Mouse (Mus musculus) kidney, embryonic 16.5 days (tissue): Measurements from ENCODE around the gene Ptpdc1. TPM values are rescaled to one million over a fixed set of nuclear protein-coding genes. Genes with fewer than 3 reads are reported as not detected.

Experiments
- ATAC-seq: fragments of 200-750 bp; cut with Nextera tagmentation; 2 replicates; pipeline ENCODE4 v1.8.0; 2017; ENCODE audit warnings: moderate TSS enrichment; ENCODE audit not compliant: low FRiP score, low TSS enrichment
- H3K27ac ChIP-seq: fragments of 300-500 bp; sonication (generic); 2 replicates; pipeline ENCODE4 v1.5.1; 2014; ENCODE audit warnings: low read length
- H3K27me3 ChIP-seq: fragments of 300-500 bp; sonication (generic); 2 replicates; pipeline ENCODE4 v1.6.1; 2014; ENCODE audit warnings: low read length, control low read depth, mixed read lengths; ENCODE audit not compliant: insufficient read depth
- H3K36me3 ChIP-seq: fragments of 300-500 bp; sonication (generic); 2 replicates; pipeline ENCODE4 v1.6.1; 2014; ENCODE audit warnings: low read length, control low read depth, mixed read lengths; ENCODE audit not compliant: insufficient read depth
- H3K4me1 ChIP-seq: fragments of 300-500 bp; sonication (generic); 2 replicates; pipeline ENCODE4 v1.6.1; 2014; ENCODE audit warnings: low read length, control low read depth, mixed read lengths; ENCODE audit not compliant: insufficient read depth
- H3K4me2 ChIP-seq: fragments of 300-500 bp; sonication (generic); replicated peaks from 2 replicates; pipeline ENCODE4 v1.6.1; 2014; ENCODE audit warnings: low read depth, low read length
- H3K4me3 ChIP-seq: fragments of 300-500 bp; sonication (generic); 2 replicates; pipeline ENCODE4 v1.5.1; 2014; ENCODE audit warnings: mild to moderate bottlenecking, low read length
- H3K9ac ChIP-seq: fragments of 300-500 bp; sonication (generic); replicated peaks from 2 replicates; pipeline ENCODE4 v1.6.1; 2014; ENCODE audit warnings: low read length
- H3K9me3 ChIP-seq: fragments of 300-500 bp; sonication (generic); 2 replicates; pipeline ENCODE4 v1.6.1; 2016; ENCODE audit warnings: low read length, control low read depth
- WGBS: fragments of 180-500 bp; shearing (Covaris S2); extraction: QIAGEN DNeasy Blood & Tissue Kit; methylation state at CpG from one replicate; pipeline ENCODE4 v1.1.7; 2014; 5-methylcytosine and 5-hydroxymethylcytosine counted together
- polyA plus RNA-seq: library from polyadenylated mRNA; unstranded; fragments of >200 nt; fragmentation: Nextera tagmentation; extraction: Ambion mirVana; gene quantifications from 2 replicates; pipeline ENCODE4 v1.2.1, GENCODE M21; 2015

Ptpdc1 gene
- polyA plus RNA-seq, 1 experiment from 2014 or later, result 12.3 TPM

DNA sequence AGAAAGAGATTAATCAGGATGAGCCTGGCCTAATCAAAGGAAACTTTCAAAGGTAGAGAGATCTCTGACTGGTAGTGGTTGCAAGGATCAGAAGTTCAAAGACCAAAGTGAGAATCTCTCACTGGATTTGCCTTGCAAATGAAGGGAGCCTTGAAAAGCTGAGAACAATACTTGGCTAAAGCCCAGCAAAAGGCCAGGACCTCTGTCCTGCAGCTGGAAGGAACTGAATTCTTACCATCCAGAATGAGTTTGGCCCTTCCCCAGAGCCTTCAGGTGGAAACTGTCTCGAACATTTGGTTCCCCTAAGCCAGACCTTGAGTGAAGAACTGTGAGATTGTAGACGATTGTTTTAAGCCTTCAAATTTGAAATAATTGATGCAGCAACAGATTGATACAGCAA, 12.2 kb upstream of the Ptpdc1 start:
- H3K27ac ChIP-seq, result no peak overlapping the region
- no peak overlapping the region for H3K4me3 ChIP-seq
- no peak overlapping the region for H3K4me2 ChIP-seq
- peaks cover 4% of the 10 kb centered on the region; the same call in 1 of the 2 replicates for H3K4me1 ChIP-seq
- 48% methylated on average over 2 of the region's 2 CpGs for WGBS
- H3K9me3 ChIP-seq, result no peaks in the 10 kb centered on the region
- H3K27me3 ChIP-seq, result no peaks in the 10 kb centered on the region
- ATAC-seq, result no peak
- no peaks in the 10 kb centered on the region for H3K36me3 ChIP-seq
- H3K9ac ChIP-seq, result no peak overlapping the region

DNA sequence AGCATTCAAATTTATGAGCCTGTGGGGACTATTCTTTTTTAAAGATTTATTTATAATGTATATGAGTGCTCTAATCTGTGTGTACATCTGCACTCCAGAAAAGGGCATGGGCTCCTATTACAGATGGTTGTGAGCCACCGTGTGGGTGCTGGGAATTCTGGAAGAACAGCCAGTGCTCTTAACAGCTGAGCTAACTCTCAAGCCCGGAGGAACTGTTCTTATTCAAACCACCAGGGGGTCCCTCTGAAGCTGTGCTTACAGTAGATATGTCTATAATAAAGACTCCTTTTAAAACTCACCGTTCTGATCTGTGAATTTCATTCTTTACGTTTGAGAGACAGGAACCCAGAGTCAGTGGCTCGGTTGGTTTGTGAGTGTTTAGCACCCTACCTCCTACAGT, 6.2 kb upstream of the Ptpdc1 start:
- 77% methylated on average over 5 of the region's 5 CpGs for whole genome bisulfite sequencing
- H3K4me2 ChIP-seq, result no peak overlapping the region
- no peaks in the 10 kb centered on the region for H3K9me3 ChIP-seq
- no peak overlapping the region for H3K4me3 ChIP-seq
- no peak for ATAC-seq
- H3K9ac ChIP-seq, result no peak overlapping the region
- H3K4me1 ChIP-seq, result peaks cover 4% of the 10 kb centered on the region; the same call in 1 of the 2 replicates
- H3K27me3 ChIP-seq, result no peaks in the 10 kb centered on the region
- no peak overlapping the region for H3K27ac ChIP-seq
- no peaks in the 10 kb centered on the region for H3K36me3 ChIP-seq

DNA sequence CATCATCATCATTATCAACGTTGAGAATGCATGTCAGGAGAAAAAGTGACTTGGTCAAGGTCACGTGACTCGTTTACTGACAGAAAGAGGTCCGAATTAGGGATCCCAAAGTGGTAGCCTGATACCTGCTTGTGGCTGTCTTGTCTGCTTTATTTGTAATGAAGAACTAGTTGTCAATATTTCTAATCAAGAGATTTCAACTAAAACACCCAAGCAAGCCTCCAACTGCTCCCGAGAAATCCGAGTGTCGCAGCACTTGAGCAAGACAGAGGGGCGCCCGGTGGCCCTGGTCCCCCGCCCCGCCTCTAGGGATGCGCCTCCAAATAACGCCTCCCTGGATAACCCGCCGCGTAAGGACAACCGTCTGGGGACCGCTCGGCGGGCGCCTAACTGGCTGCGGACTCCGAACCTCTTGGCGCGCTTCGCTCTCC, 481 bp downstream of the Ptpdc1 start:
- WGBS, result 1% methylated on average over 26 of the region's 26 CpGs
- Histone ChIP-seq H3K4me2 (peak overlapping the region; percentile 89), H3K27me3 (peaks cover 4% of the 10 kb centered on the region; the same call in 1 of the 2 replicates), H3K9ac (peak overlapping the region; percentile 93), H3K4me3 (peak overlapping the region; percentile 77), H3K9me3 (no peaks in the 10 kb centered on the region), H3K36me3 (no peaks in the 10 kb centered on the region), H3K4me1 (peaks cover 5% of the 10 kb centered on the region; the same call in 1 of the 2 replicates), H3K27ac (peak overlapping the region; percentile 87)
- ATAC-seq, result peak; percentile 82

DNA sequence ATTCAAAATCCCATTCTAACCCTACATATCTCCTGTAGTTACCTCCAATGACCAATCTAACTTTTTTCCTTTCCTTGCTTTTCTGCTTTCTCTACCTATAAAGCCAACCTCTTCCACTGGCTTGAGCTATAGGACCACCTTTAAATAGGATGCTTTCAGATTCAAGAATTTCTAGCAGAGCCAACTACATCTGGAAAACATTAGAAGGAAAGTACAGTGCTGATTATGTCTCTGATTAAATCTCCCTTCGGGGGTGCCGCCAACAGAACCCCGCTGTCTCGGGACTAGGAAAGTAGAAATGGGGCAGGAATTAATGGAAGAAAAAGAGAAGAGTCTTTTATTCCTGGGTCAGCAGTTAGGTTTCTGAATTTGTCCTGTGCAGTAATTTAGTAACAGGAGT, 6.6 kb downstream of the Ptpdc1 start:
- no peak for ATAC-seq
- no peak overlapping the region for H3K4me3 ChIP-seq
- H3K27ac ChIP-seq, result no peak overlapping the region
- H3K4me2 ChIP-seq, result no peak overlapping the region
- peaks cover 18% of the 10 kb centered on the region for H3K9me3 ChIP-seq
- H3K36me3 ChIP-seq, result peaks cover 9% of the 10 kb centered on the region
- 70% methylated on average over 4 of the region's 4 CpGs for WGBS
- no peaks in the 10 kb centered on the region for H3K27me3 ChIP-seq
- no peak overlapping the region for H3K9ac ChIP-seq
- H3K4me1 ChIP-seq, result no peaks in the 10 kb centered on the region

DNA sequence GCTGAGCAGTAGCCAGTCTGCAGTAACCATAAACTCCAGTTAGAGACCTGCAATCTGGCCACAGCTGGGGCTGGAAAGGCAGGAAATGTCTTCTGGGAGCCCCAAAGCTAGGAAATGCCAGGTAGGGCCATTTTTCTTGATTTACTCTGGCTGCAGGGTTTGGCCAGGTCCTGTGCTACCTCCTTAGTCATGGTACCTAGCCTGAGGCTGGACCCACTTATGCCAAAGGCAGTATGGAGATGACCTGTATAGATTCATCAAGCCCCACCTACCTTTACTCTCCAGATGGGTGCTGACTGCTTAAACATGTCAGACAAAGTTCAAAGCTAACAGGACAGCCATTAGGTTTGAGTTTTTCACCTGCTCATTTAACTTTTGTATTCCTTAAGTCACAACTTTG, 7.7 kb downstream of the Ptpdc1 start:
- no peak overlapping the region for H3K9ac ChIP-seq
- no peaks in the 10 kb centered on the region for H3K4me1 ChIP-seq

DNA sequence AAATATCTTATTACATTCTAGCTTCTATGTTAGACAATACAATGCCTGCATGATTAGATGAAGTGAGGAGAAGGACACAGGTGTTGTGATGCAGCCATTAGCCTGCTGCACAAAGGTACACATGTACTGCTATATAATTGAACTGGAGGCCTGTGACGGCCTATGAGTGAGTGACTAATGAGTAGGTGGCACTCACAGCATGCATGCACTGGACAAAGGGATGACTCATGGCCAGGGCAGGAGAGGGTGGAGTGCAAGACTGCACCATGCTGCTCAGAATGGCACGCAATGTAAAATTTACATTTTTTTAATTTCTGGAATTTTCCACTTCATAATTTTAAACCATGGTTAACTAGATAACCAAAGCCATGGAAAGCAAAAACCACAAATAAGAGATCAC, 10.9 kb downstream of the Ptpdc1 start:
- 92% methylated on average over 2 of the region's 2 CpGs for WGBS

More for the DNA sequence above, 7.7 kb downstream of the Ptpdc1 start:
- Histone ChIP-seq H3K36me3 (peaks cover 9% of the 10 kb centered on the region), H3K4me2 (no peak overlapping the region), H3K4me3 (no peak overlapping the region), H3K9me3 (peaks cover 18% of the 10 kb centered on the region), H3K27me3 (no peaks in the 10 kb centered on the region), H3K27ac (peak overlapping the region; percentile 78)
- ATAC-seq, result 0 out of 2 replicates have a peak, but pooled peaks have one; percentile 57

DNA sequence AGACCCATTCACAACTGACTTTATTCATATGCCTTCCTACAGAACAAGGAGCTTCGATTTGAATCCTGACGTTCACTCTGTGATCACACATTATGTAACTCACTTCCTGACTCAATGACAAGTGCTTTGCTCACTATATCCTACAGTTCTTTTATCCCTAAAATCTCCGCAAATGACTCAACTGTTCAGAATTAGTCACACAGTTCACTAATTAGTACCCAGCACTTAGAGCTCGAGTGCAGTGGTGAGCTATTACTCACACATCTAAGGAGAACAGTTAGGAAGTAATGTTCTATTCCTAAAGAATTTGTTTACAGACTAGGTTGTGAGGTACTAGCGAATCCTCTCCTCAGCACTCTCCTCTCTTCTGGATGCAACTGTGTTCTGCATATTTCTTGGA, 16.4 kb downstream of the Ptpdc1 start:
- H3K9me3 ChIP-seq, result no peaks in the 10 kb centered on the region
- ATAC-seq, result no peak
- WGBS, result 79% methylated on average over 5 of the region's 5 CpGs

More for the DNA sequence above, 10.9 kb downstream of the Ptpdc1 start:
- Histone ChIP-seq H3K36me3 (peaks cover 9% of the 10 kb centered on the region), H3K9me3 (peaks cover 18% of the 10 kb centered on the region), H3K9ac (no peak overlapping the region), H3K4me3 (no peak overlapping the region), H3K4me1 (no peaks in the 10 kb centered on the region), H3K27ac (no peak overlapping the region), H3K4me2 (no peak overlapping the region), H3K27me3 (no peaks in the 10 kb centered on the region)
- ATAC-seq, result no peak

DNA sequence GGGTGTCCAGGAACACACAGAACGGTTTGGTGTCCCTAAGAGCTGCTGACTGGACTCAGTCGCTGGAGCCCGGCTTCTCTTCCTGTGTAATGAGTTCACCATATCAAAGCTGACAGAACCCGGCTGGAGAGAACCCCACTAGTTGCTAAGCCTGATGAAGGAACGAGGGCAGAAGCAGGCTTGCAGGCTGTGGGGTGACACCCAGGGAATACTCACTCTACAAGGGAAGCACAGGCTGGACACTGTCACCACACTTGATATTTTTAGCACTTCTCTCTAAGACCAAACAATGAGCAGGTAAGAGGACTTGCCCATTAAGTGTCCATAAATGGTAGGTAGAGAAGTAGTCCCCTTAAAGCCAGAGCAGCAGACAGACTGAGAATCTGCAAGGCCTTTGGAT, 20.9 kb downstream of the Ptpdc1 start:
- 71% methylated on average over 5 of the region's 5 CpGs for WGBS
- no peak overlapping the region for H3K4me2 ChIP-seq
- peak overlapping the region; percentile 40 for H3K27ac ChIP-seq
- H3K27me3 ChIP-seq, result no peaks in the 10 kb centered on the region
- no peak overlapping the region for H3K4me3 ChIP-seq
- ATAC-seq, result no peak
- no peak overlapping the region for H3K9ac ChIP-seq
- H3K4me1 ChIP-seq, result no peaks in the 10 kb centered on the region
- no peaks in the 10 kb centered on the region for H3K9me3 ChIP-seq
- H3K36me3 ChIP-seq, result no peaks in the 10 kb centered on the region; the same call in 1 of the 2 replicates

More for the DNA sequence above, 16.4 kb downstream of the Ptpdc1 start:
- H3K4me2 ChIP-seq, result no peak overlapping the region
- H3K4me3 ChIP-seq, result no peak overlapping the region
- no peaks in the 10 kb centered on the region; the same call in 1 of the 2 replicates for H3K36me3 ChIP-seq
- H3K4me1 ChIP-seq, result no peaks in the 10 kb centered on the region
- H3K27ac ChIP-seq, result no peak overlapping the region
- no peaks in the 10 kb centered on the region for H3K27me3 ChIP-seq
- H3K9ac ChIP-seq, result no peak overlapping the region

DNA sequence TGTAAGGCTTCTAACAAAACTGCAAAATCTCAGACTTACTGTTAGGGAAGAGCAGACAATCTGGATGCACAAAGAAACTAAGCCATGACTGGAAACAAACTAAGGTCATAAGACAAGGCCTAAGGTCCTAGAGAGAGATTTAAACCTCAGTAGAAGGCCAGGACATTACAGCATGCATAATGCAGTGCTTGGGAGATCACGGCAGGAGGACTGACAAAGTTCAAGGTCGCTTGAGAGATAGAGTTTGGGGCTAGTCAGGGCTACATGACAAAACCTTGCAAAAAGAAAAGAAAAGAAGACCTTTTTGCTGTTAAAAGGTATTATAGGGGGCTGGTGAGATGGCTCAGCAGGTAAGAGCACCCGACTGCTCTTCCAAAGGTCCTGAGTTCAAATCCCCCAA, 22.2 kb downstream of the Ptpdc1 start:
- WGBS, result 80% methylated on average over 3 of the region's 3 CpGs
- no peak overlapping the region for H3K9ac ChIP-seq
- no peak overlapping the region for H3K27ac ChIP-seq
- no peaks in the 10 kb centered on the region; the same call in 1 of the 2 replicates for H3K36me3 ChIP-seq
- H3K4me3 ChIP-seq, result no peak overlapping the region
- H3K27me3 ChIP-seq, result no peaks in the 10 kb centered on the region
- H3K4me2 ChIP-seq, result no peak overlapping the region
- no peak for ATAC-seq
- H3K9me3 ChIP-seq, result no peaks in the 10 kb centered on the region
- no peaks in the 10 kb centered on the region for H3K4me1 ChIP-seq

DNA sequence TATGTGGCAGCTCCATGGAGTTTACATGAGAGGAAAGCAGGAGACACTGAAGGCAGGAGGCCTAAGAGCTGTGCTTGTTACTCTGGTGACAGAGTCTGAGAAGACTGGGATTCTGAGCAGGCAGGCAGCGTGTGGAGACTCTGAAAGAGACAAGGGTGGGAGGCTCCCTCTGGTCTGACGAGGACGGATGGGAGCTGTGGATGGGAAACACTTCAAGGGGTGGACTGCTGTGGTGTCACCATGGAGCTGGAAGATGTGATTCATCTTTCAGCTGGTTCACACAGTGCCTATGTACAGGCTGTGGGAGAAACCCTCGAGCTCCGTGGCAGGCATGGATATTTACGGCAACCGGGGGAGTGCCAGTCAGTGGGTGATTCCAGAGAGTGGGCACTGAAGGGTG, 30.9 kb downstream of the Ptpdc1 start:
- no peak overlapping the region for H3K27ac ChIP-seq
- H3K9ac ChIP-seq, result no peak overlapping the region
- no peak overlapping the region for H3K4me2 ChIP-seq
- no peak overlapping the region for H3K4me3 ChIP-seq
- no peaks in the 10 kb centered on the region for H3K9me3 ChIP-seq
- ATAC-seq, result no peak
- no peaks in the 10 kb centered on the region for H3K27me3 ChIP-seq
- 45% methylated on average over 7 of the region's 7 CpGs for WGBS
- H3K4me1 ChIP-seq, result no peaks in the 10 kb centered on the region
- H3K36me3 ChIP-seq, result peaks cover 6% of the 10 kb centered on the region; the same call in 1 of the 2 replicates
